Mouse (Mus musculus) midbrain, embryonic 13.5 days (tissue): ENCODE data around the gene Dph6. TPM values are rescaled to one million over a fixed set of nuclear protein-coding genes. Genes with fewer than 3 reads are reported as not detected.
A peak's percentile ranks its signal among the peaks of the same experiment; 100 is the strongest.

Source experiments
- ATAC-seq: fragments of 200-750 bp; cut with Nextera tagmentation; 2 replicates; pipeline ENCODE4 v1.8.0; 2017; ENCODE audit warnings: mild to moderate bottlenecking, moderate TSS enrichment, moderate library complexity
- H3K27ac ChIP-seq: fragments of 300-500 bp; sonication (generic); 2 replicates; pipeline ENCODE4 v1.5.1; 2015; ENCODE audit warnings: inconsistent platforms, mild to moderate bottlenecking, moderate library complexity
- H3K27me3 ChIP-seq: fragments of 300-500 bp; sonication (generic); 2 replicates; pipeline ENCODE4 v1.6.1; 2015; ENCODE audit warnings: mild to moderate bottlenecking, inconsistent platforms
- H3K36me3 ChIP-seq: fragments of 300-500 bp; sonication (generic); 2 replicates; pipeline ENCODE4 v1.6.1; 2015; ENCODE audit warnings: mild to moderate bottlenecking, inconsistent platforms
- H3K4me1 ChIP-seq: fragments of 300-500 bp; sonication (generic); replicated peaks from 2 replicates; pipeline ENCODE4 v1.6.1; 2015; ENCODE audit warnings: inconsistent platforms
- H3K4me2 ChIP-seq: fragments of 300-500 bp; sonication (generic); replicated peaks from 2 replicates; pipeline ENCODE4 v1.6.1; 2015; ENCODE audit warnings: moderate library complexity, mild to moderate bottlenecking, inconsistent platforms
- H3K4me3 ChIP-seq: fragments of 300-500 bp; sonication (generic); replicated peaks from 2 replicates; pipeline ENCODE4 v1.5.1; 2015; ENCODE audit warnings: mild to moderate bottlenecking, inconsistent platforms
- H3K9ac ChIP-seq: fragments of 300-500 bp; sonication (generic); replicated peaks from 2 replicates; pipeline ENCODE4 v1.6.1; 2015; ENCODE audit warnings: mild to moderate bottlenecking, inconsistent platforms
- H3K9me3 ChIP-seq: fragments of 300-500 bp; sonication (generic); 2 replicates; pipeline ENCODE4 v1.6.1; 2016; ENCODE audit warnings: mild to moderate bottlenecking, inconsistent platforms
- WGBS: fragments of 180-500 bp; shearing (Covaris S2); methylation state at CpG from one replicate; pipeline ENCODE4 v1.1.7; 2015; 5-methylcytosine and 5-hydroxymethylcytosine counted together
- polyA plus RNA-seq: library from polyadenylated mRNA; unstranded; fragments of >200 nt; fragmentation: Nextera tagmentation; extraction: Ambion mirVana; gene quantifications from 2 replicates; pipeline ENCODE4 v1.2.1, GENCODE M21; 2015

Gene Dph6
- 17.8 and 17.9 TPM in 2 replicates for polyA plus RNA-seq

GRCm38 (mm10) chr2:114654365-114655239 lies at the start of gene Dph6:
Gene Dph6 (minus strand): TSS chr2:114654964.
- H3K9me3 ChIP-seq = no peaks in the 10 kb centered on the region
- peak within 1 kb of the TSS; percentile 51 for H3K4me3 ChIP-seq
- peak within 1 kb of the TSS; percentile 67 for H3K9ac ChIP-seq
- H3K27me3 ChIP-seq = no peaks in the 10 kb centered on the region
- peak within 1 kb of the TSS; percentile 79 for H3K27ac ChIP-seq
- no peaks in the 10 kb centered on the region for H3K36me3 ChIP-seq
- peak; percentile 98 for ATAC-seq
- peak within 1 kb of the TSS; percentile 54 for H3K4me2 ChIP-seq
- peaks cover 8% of the 10 kb centered on the region for H3K4me1 ChIP-seq
- WGBS = under 1% methylated on average over 45 of the region's 45 CpGs

GRCm38 (mm10) chr2:114700966-114701685 lies 46.4 kb upstream of the Dph6 start:
- Histone ChIP-seq H3K27ac (no peak overlapping the region), H3K36me3 (no peaks in the 10 kb centered on the region), H3K4me2 (no peak overlapping the region), H3K9me3 (no peaks in the 10 kb centered on the region), H3K4me3 (no peak overlapping the region), H3K9ac (no peak overlapping the region), H3K27me3 (no peaks in the 10 kb centered on the region), H3K4me1 (no peaks in the 10 kb centered on the region)
- 75% methylated on average over 2 of the region's 2 CpGs for WGBS
- ATAC-seq = no peak

GRCm38 (mm10) chr2:114691607-114692006 lies 36.8 kb upstream of the Dph6 start:
- no peak overlapping the region for H3K4me2 ChIP-seq
- no peak overlapping the region for H3K9ac ChIP-seq
- no peaks in the 10 kb centered on the region for H3K27me3 ChIP-seq
- H3K4me1 ChIP-seq = no peaks in the 10 kb centered on the region
- no peaks in the 10 kb centered on the region for H3K9me3 ChIP-seq
- H3K4me3 ChIP-seq = no peak overlapping the region
- no peak overlapping the region for H3K27ac ChIP-seq
- WGBS = 72% methylated on average over 2 of the region's 2 CpGs
- H3K36me3 ChIP-seq = no peaks in the 10 kb centered on the region
- no peak for ATAC-seq

GRCm38 (mm10) chr2:114687483-114687882 lies 32.7 kb upstream of the Dph6 start:
- H3K4me1 ChIP-seq = no peaks in the 10 kb centered on the region
- no peak for ATAC-seq
- WGBS = 87% methylated on average over 1 of the region's 1 CpGs
- no peak overlapping the region for H3K4me2 ChIP-seq
- no peak overlapping the region for H3K27ac ChIP-seq
- no peaks in the 10 kb centered on the region for H3K27me3 ChIP-seq
- no peaks in the 10 kb centered on the region for H3K9me3 ChIP-seq
- H3K36me3 ChIP-seq = no peaks in the 10 kb centered on the region
- H3K9ac ChIP-seq = no peak overlapping the region
- H3K4me3 ChIP-seq = no peak overlapping the region

- no peak overlapping the region for H3K27ac ChIP-seq
- WGBS = 84% methylated on average over 4 of the region's 4 CpGs
Measured at GRCm38 (mm10) chr2:114687081-114687480, 32.3 kb upstream of the Dph6 start.

GRCm38 (mm10) chr2:114673831-114674230 lies 19.1 kb upstream of the Dph6 start:
- WGBS = 91% methylated on average over 1 of the region's 1 CpGs
- no peaks in the 10 kb centered on the region for H3K9me3 ChIP-seq
- no peak overlapping the region for H3K9ac ChIP-seq
- H3K4me2 ChIP-seq = no peak overlapping the region
- H3K4me1 ChIP-seq = no peaks in the 10 kb centered on the region
- no peak overlapping the region for H3K4me3 ChIP-seq
- H3K27me3 ChIP-seq = no peaks in the 10 kb centered on the region
- ATAC-seq = no peak
- H3K36me3 ChIP-seq = no peaks in the 10 kb centered on the region
- no peak overlapping the region for H3K27ac ChIP-seq

More at GRCm38 (mm10) chr2:114687081-114687480, 32.3 kb upstream of the Dph6 start:
- no peaks in the 10 kb centered on the region for H3K4me1 ChIP-seq
- H3K9me3 ChIP-seq = no peaks in the 10 kb centered on the region
- H3K36me3 ChIP-seq = no peaks in the 10 kb centered on the region
- H3K9ac ChIP-seq = no peak overlapping the region
- no peak for ATAC-seq
- H3K27me3 ChIP-seq = no peaks in the 10 kb centered on the region
- no peak overlapping the region for H3K4me3 ChIP-seq
- no peak overlapping the region for H3K4me2 ChIP-seq

GRCm38 (mm10) chr2:114670983-114671382 lies 16.2 kb upstream of the Dph6 start:
- H3K9me3 ChIP-seq = no peaks in the 10 kb centered on the region
- H3K9ac ChIP-seq = no peak overlapping the region
- H3K4me3 ChIP-seq = no peak overlapping the region
- H3K4me1 ChIP-seq = no peaks in the 10 kb centered on the region
- H3K36me3 ChIP-seq = no peaks in the 10 kb centered on the region
- H3K27me3 ChIP-seq = no peaks in the 10 kb centered on the region
- no peak overlapping the region for H3K4me2 ChIP-seq
- H3K27ac ChIP-seq = no peak overlapping the region
- WGBS = 95% methylated on average over 3 of the region's 3 CpGs
- ATAC-seq = no peak

GRCm38 (mm10) chr2:114658954-114659353 lies 4.2 kb upstream of the Dph6 start:
- no peak overlapping the region for H3K27ac ChIP-seq
- peaks cover 2% of the 10 kb centered on the region for H3K4me1 ChIP-seq
- ATAC-seq = no peak
- H3K4me2 ChIP-seq = no peak overlapping the region
- H3K9ac ChIP-seq = no peak overlapping the region
- no peak overlapping the region for H3K4me3 ChIP-seq
- WGBS = 86% methylated on average over 2 of the region's 2 CpGs
- no peaks in the 10 kb centered on the region for H3K9me3 ChIP-seq
- H3K27me3 ChIP-seq = no peaks in the 10 kb centered on the region
- no peaks in the 10 kb centered on the region for H3K36me3 ChIP-seq

- H3K27me3 ChIP-seq = no peaks in the 10 kb centered on the region
- H3K4me2 ChIP-seq = no peak overlapping the region
- H3K36me3 ChIP-seq = peaks cover 3% of the 10 kb centered on the region; the same call in 1 of the 2 replicates
- H3K27ac ChIP-seq = no peak overlapping the region
- no peak overlapping the region for H3K4me3 ChIP-seq
- no peaks in the 10 kb centered on the region for H3K4me1 ChIP-seq
- no peaks in the 10 kb centered on the region for H3K9me3 ChIP-seq
- ATAC-seq = no peak; the same call in 1 of the 2 replicates
- H3K9ac ChIP-seq = no peak overlapping the region
- 30% methylated on average over 5 of the region's 5 CpGs for WGBS
Measured at GRCm38 (mm10) chr2:114646240-114646639, 8.5 kb downstream of the Dph6 start.

- 94% methylated on average over 2 of the region's 2 CpGs for WGBS
- no peak for ATAC-seq
- Histone ChIP-seq H3K27ac (no peak overlapping the region), H3K4me1 (no peaks in the 10 kb centered on the region), H3K9ac (no peak overlapping the region), H3K36me3 (peaks cover 3% of the 10 kb centered on the region; the same call in 1 of the 2 replicates), H3K4me2 (no peak overlapping the region), H3K4me3 (no peak overlapping the region), H3K9me3 (no peaks in the 10 kb centered on the region), H3K27me3 (no peaks in the 10 kb centered on the region)
Measured at GRCm38 (mm10) chr2:114643832-114644231, 10.9 kb downstream of the Dph6 start.

- H3K27me3 ChIP-seq = no peaks in the 10 kb centered on the region
- ATAC-seq = no peak
- no peak overlapping the region for H3K4me2 ChIP-seq
- WGBS = 63% methylated on average over 4 of the region's 4 CpGs
- no peaks in the 10 kb centered on the region for H3K9me3 ChIP-seq
- no peak overlapping the region for H3K27ac ChIP-seq
- peaks cover 10% of the 10 kb centered on the region for H3K4me1 ChIP-seq
- no peak overlapping the region for H3K9ac ChIP-seq
- H3K4me3 ChIP-seq = no peak overlapping the region
- no peaks in the 10 kb centered on the region for H3K36me3 ChIP-seq
Measured at GRCm38 (mm10) chr2:114624683-114625082, 30.1 kb downstream of the Dph6 start.

GRCm38 (mm10) chr2:114622550-114622939 lies 32.2 kb downstream of the Dph6 start:
- H3K4me1 ChIP-seq = peaks cover 10% of the 10 kb centered on the region
- no peak overlapping the region for H3K4me3 ChIP-seq
- no peaks in the 10 kb centered on the region for H3K36me3 ChIP-seq
- no peak overlapping the region for H3K9ac ChIP-seq
- no peaks in the 10 kb centered on the region for H3K27me3 ChIP-seq
- no peak overlapping the region; the same call in 1 of the 2 replicates for H3K27ac ChIP-seq
- H3K9me3 ChIP-seq = no peaks in the 10 kb centered on the region
- ATAC-seq = peak; percentile 72; the same call in 1 of the 2 replicates
- 3% methylated on average over 2 of the region's 2 CpGs for WGBS
- H3K4me2 ChIP-seq = peak overlapping the region; percentile 30
